Mouse (Mus musculus): ENCODE data around the gene Ntrk3.

GRCm38 (mm10) chr7:78253777-78254385 is 483.9 kb downstream of the Ntrk3 start:
- no peak for TF ChIP-seq CTCF (IDR thresholded peaks at IDR 0.05; ENCODE audit: borderline replicate concordance, insufficient read depth, low read depth, low read length)
- TF ChIP-seq POLR2A (IDR thresholded peaks at IDR 0.05; ENCODE audit: borderline replicate concordance, insufficient read depth, low read length) = no peak

Measured in cerebellum, adult 2 months (tissue).